Comparison of ENCODE assay signal across 14 mouse cellular contexts in the genomic region with DNA sequence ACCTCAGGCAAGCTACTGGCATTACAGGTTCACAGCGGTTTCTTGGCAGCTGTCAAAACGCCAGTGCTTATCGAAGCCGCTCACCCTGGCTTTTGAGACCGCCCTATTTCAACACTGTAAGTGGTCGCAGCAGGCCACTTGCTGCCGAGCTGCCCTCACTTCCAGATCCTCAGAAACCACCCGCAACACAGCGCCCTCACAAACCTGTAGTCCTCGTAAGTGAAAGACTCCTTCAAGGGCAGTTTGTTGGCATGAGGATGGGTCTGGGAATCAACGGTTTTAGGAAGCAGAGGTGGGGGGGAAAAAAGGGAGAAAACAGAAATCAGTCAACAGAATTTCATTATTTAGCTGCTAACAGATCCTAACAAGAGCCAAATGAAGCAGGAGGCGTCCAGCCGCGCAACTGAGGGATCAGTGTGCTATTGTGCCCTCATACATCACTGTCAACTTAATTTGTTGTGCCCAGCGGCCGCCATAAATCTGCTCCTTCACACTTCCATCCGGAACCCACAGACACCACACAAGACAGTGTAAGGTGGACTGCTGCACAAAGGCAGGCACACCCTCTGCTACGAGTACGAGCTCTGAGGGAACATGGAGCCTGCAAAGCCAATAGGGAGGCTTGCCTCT.
DNase-seq lines count a peak whose midpoint lies in the region; ATAC-seq and TF ChIP-seq lines count a peak whose summit lies in the region.
"Had no signal": no experiment of that assay in that cellular context is flagged by ENCODE, and none has a peak within 500 bp of the region (broad histone marks: within the 10 kb centered on the region; RNA-seq: fewer than 3 reads in every experiment).

No protein-coding gene starts in this region.

- TF ChIP-seq CTCF in stomach, postnatal 0 days (IDR thresholded peaks at IDR 0.05; ENCODE audit: low read depth) = no peak

- no peak overlapping the region for H3K4me2 ChIP-seq in stomach, embryonic 14.5 days (replicated peaks; ENCODE audit: low read depth, low read length)
- no peak overlapping the region for H3K4me2 ChIP-seq in stomach, postnatal 0 days (replicated peaks; ENCODE audit: low read depth)
- peak overlapping the region; percentile 42 for H3K4me2 ChIP-seq in hindbrain, embryonic 13.5 days

- peaks cover 11% of the 10 kb centered on the region; the same call in 1 of the 2 replicates for H3K36me3 ChIP-seq in stomach, embryonic 14.5 days (ENCODE audit: control insufficient read depth, insufficient read depth, low read length)
- peaks cover 5% of the 10 kb centered on the region; the same call in 1 of the 2 replicates for H3K36me3 ChIP-seq in stomach, postnatal 0 days (ENCODE audit: control insufficient read depth, insufficient read depth, low read length)
- H3K36me3 ChIP-seq in hindbrain, embryonic 13.5 days = no peaks in the 10 kb centered on the region

- 0 out of 2 replicates have a peak, but pooled peaks have one; percentile 37 for ATAC-seq in stomach, embryonic 14.5 days (ENCODE audit: insufficient number of reproducible peaks, insufficient read depth, low FRiP score, low read depth)
- no peak for ATAC-seq in stomach, postnatal 0 days (ENCODE audit: low FRiP score, low TSS enrichment)
- peak; percentile 77 for ATAC-seq in hindbrain, embryonic 13.5 days (ENCODE audit: low FRiP score)
- 0 out of 2 replicates have a peak, but pooled peaks have one; percentile 24 for ATAC-seq in megakaryocyte-erythroid progenitor cell, adult 5-6 weeks (replicated peaks; ENCODE audit: low FRiP score, low TSS enrichment, poor library complexity, severe bottlenecking)

- 0 out of 2 replicates have a peak, but pooled peaks cover 8% of the 10 kb centered on the region for H3K4me1 ChIP-seq in stomach, embryonic 14.5 days (ENCODE audit: control insufficient read depth, insufficient read depth, low read length)
- no peaks in the 10 kb centered on the region for H3K4me1 ChIP-seq in stomach, postnatal 0 days (replicated peaks; ENCODE audit: control insufficient read depth, insufficient read depth)
- peaks cover 24% of the 10 kb centered on the region for H3K4me1 ChIP-seq in hindbrain, embryonic 13.5 days (replicated peaks)

- no peaks in the 10 kb centered on the region for H3K9me3 ChIP-seq in stomach, embryonic 14.5 days (ENCODE audit: control insufficient read depth, low read depth, low read length)
- no peaks in the 10 kb centered on the region for H3K9me3 ChIP-seq in stomach, postnatal 0 days (ENCODE audit: control insufficient read depth, low read length)
- H3K9me3 ChIP-seq in hindbrain, embryonic 13.5 days = no peaks in the 10 kb centered on the region

- TF ChIP-seq EP300 in stomach, postnatal 0 days (optimal IDR thresholded peaks at IDR 0.05) = no peak

- H3K9ac ChIP-seq in stomach, embryonic 14.5 days (replicated peaks; ENCODE audit: low read depth, low read length) = no peak overlapping the region
- H3K9ac ChIP-seq in stomach, postnatal 0 days (ENCODE audit: low read length) = no peak overlapping the region
- H3K9ac ChIP-seq in hindbrain, embryonic 13.5 days = peak overlapping the region; percentile 55; the same call in 1 of the 2 replicates

- WGBS in stomach, embryonic 14.5 days = 47% methylated on average over 19 of the region's 19 CpGs
- WGBS in stomach, postnatal 0 days = 57% methylated on average over 19 of the region's 19 CpGs
- WGBS in hindbrain, embryonic 13.5 days = 18% methylated on average over 19 of the region's 19 CpGs

- no peak for DNase-seq in stomach, postnatal 0 days (ENCODE audit: low spot score)
- DNase-seq in retina, postnatal 7 days (ENCODE audit: low read depth, low spot score) = peak; percentile 14
- DNase-seq in ovary, postnatal 10 days (ENCODE audit: low spot score) = no peak
- DNase-seq in kidney, postnatal 10 days = no peak
- no peak for DNase-seq in left cerebral cortex, adult 18-20 months (ENCODE audit: low spot score in 2 of 2)
- DNase-seq: adrenal gland, postnatal 10 days; gastrocnemius, postnatal 14 days; layer of hippocampus, postnatal 36 days; right cerebral cortex, postnatal 14 days; thymus, postnatal 25 days had no signal

- H3K4me3 ChIP-seq in stomach, embryonic 14.5 days (ENCODE audit: low read depth, low read length) = no peak overlapping the region
- H3K4me3 ChIP-seq in stomach, postnatal 0 days (ENCODE audit: low read depth, low read length) = no peak overlapping the region
- H3K4me3 ChIP-seq in hindbrain, embryonic 13.5 days = peak overlapping the region; percentile 12

- H3K27ac ChIP-seq in stomach, embryonic 14.5 days (ENCODE audit: low read length) = no peak overlapping the region
- H3K27ac ChIP-seq in stomach, postnatal 0 days (replicated peaks) = no peak overlapping the region
- H3K27ac ChIP-seq in hindbrain, embryonic 13.5 days = peak overlapping the region; percentile 67
- H3K27ac ChIP-seq: macrophage had no signal

- no peaks in the 10 kb centered on the region for H3K27me3 ChIP-seq in stomach, embryonic 14.5 days (ENCODE audit: control insufficient read depth, insufficient read depth, low read length)
- H3K27me3 ChIP-seq in stomach, postnatal 0 days (ENCODE audit: control insufficient read depth, insufficient read depth, low read length) = no peaks in the 10 kb centered on the region
- no peaks in the 10 kb centered on the region for H3K27me3 ChIP-seq in hindbrain, embryonic 13.5 days
